Mouse (Mus musculus) spleen, postnatal 14 days (tissue): ENCODE results near the gene Tead1.

ENCODE experiments used
- DNase-seq, 2 experiments: peaks; one replicate each; pipeline ENCODE4 v3.0.0; 2021 to 2022; ENCODE audit warnings: low spot score in 2 of 2

Gene Tead1

DNA sequence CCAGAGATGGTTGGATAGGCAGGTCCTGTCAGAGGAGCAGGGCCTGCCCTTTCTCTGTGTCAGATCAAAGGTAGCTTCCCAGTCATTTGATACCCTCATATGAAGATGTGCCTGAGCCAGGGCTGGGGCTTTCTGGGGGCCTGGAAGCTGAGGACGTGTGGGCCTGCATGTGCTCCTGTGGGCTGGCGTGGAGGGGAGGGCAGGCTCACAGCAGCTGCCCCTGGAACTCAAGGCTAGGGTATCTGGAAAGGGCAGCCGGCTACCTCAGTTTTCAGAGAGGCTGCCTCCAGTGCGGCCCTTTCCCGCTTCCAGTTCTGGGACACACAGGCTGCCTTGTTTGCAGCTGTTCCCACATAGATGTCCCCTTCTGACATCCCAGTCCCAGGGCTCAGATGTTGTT is 96.7 kb downstream of the Tead1 start:
- DNase-seq: no peak

DNA sequence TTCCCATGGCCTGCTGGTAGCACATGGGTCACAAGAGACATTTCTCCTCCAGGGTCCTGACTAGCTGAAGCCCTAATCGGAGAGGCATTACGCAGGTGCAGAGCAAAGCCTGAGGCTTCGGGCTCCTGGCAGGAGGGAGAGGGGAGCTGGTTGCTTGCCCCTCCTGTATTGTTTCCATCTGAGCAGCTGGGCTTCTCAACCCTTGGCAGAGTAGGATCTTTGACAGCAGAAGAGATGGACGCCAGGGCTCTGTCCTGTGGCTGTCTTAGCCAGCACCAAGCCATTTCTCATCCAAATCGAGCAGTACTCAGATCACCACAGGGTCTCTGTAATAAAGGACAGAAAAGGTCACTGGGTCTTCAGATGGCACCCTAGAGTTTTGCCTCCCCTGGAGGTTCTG is 97.6 kb downstream of the Tead1 start:
- no peak for DNase-seq

DNA sequence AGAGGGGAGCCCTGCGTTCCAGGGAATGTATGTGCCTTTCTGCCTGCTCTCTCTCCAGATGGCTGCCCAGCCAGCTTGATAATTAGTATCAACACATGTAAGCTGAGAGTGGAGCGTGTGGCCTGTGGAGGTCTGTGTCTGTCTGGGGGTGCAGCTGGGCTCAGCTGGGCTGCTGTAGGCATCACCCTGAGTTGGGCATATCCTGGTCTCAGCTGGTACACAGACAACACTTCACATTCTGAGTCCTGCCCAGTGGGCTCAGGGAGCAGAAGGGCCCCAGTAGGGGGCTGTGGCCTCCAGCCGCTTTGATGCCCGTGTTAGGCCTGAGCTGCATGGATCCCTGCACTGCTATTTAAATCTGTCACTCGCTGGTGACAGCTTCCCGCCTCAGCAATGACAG is 100.5 kb downstream of the Tead1 start:
- no peak for DNase-seq

DNA sequence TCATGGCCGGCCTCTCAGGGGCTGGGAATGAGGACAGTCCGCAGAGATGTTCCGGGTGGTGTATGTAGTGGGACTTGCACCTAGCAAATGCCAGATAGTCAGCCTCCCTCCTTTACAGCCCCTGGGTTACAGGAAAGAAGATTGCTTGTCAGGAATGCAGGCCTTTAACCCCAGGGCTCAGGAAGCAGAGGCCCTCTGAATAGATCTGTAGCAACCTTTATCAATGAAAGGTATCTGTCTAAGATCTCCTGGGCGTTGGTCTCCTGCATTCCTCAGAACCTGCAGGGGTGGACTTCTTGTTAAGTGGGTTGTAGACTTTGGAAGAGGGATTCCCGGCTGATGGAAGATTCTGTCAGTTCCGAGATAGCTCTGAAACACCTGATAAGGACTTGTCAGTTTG is 101.8 kb downstream of the Tead1 start:
- no peak for DNase-seq

DNA sequence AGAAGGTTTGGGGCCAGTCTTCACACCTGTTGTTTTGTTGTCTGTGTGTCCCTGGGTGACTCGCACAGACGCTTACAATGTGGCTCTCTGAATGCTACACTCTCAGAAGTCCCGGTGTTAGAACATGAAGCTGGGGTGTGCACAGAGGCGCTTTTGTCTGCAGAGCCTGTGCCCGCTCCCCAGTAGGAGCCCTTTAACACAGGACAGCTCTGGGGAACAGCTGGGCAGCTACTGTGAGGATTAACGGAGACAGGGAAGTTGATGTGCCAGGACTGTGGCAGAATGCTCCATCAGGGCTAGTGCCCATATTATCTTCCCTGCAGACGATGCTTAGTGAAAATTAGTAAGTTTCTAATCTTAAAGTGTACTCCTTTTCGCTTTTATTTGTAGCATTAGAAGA is 102.9 kb downstream of the Tead1 start:
- no peak for DNase-seq

DNA sequence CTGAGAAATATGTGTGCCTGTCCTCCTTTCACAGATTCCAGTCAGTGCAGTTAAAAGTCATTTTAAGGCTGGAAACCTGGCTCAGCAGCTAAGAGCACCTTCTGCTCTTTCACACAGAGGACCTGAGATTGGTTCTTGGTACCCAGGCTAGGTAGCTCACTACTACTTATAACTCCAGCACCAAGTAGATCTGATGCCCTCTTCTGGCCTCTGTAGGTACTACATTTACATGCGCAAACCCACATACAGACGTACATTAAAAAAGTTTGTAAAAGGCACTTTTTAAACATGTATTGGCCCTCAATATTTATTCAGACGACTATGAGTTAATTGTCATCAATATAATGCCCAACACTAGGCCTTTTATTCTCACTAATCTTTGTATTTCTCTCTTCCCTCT is 105.2 kb downstream of the Tead1 start:
- no peak for DNase-seq

DNA sequence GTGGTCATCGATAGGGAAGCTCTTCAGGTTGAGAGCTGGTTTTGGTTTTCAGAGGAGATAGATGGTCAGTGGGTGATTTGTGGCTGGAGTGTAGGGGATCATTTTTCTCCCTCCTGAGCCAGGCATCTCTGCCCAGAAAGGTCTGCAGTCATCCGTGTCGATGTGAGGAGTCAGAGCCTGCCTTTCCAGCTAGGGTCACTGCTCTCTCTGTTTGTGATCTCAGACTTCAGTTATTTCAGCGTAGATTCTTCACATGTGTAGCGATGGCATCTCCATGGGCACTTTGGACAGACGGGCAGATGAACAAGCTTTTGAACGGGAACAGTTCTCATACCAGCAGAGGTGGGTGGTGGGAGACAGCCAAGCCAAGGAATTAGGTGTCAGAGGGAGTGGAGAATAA is 106.2 kb downstream of the Tead1 start:
- DNase-seq: no peak

DNA sequence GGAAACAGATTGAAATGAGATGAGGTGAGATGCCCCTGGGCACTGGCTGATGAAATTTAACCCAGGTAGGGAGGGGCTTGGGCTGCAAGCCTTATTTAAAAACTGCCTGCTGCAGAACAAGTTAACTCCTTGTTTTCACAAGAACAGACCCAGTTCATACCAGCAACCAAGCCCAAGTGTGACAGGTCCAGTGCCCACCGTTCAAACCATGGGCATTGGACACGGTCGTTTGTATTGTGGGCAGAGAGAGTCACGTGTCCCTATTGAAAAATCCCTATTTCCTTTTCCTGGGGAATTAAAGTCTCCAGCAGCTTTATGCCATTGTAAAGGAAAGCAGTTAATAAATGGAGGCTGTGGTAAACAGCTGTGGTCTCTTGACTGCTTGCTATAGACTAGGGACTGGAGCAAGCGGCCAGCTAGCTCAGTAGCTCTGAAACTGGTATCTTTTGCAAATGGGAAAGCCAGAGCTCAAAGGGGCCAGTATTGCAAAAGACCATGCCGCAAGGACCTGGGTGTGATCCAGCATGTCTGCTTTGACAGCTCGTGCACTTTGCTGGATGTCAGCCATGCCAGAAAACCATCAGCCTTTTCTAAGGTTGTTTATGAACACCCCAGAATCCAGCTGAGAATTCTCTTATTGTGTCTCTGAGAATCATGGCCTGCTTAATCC is 107.6 kb downstream of the Tead1 start:
- no peak for DNase-seq

DNA sequence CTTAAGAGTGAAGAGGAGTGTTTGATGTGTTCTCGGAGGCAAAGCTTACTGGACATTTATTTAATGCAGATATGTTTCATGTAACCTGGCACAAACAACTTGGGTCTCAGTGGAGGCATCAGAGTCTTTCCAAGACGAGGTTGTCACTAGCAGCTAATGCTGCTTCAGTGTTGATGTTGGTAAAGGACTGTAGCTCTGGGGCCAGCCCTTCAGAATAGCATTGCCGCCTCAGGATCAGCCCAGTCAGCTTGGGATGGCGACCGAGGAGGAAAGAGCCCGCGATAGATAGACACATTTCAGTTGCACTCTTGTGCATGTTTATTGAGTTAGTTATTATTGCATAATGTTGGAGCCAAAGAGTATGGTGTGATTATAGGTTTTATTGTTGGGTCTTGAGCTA is 108.2 kb downstream of the Tead1 start:
- DNase-seq: no peak

DNA sequence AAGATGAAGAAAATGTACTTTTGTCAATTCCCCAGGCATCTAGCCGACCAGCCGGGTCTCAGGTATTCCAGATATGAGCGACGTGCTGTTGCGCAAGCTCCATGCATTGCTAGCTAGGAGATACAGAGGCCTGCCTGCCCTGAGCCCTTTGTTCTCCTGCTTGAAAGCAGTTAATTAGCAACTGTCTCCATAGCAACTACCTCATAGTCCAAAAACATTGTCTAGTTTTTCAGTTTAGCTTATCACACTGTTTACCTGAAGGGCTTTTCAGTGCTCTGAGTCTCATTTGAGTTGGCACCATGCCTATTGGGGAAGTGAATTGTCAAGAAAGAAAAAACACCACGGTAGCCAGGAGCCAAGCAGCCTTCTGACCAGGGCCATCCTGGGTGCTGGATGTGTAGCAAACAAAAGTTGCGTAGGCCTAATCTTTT is 109.2 kb downstream of the Tead1 start:
- no peak for DNase-seq

DNA sequence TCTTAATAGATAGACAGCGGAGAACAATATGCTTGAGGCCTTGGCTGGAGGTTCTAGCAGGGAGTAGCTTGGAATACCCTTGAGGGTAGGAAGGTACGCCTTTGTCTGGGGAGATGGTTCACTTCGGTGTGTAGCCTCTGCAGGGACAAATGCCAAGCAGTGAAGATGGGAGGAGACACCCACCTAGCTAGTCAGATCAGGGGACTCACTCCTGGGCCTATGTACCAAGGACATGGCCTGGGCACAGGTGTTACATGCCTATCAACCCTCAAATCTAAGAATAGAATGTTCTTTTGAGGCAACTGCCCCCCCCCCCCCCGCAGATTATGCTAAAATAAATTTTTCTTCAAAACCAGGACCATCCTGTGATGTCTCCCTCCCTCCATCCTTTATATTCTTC is 110.6 kb downstream of the Tead1 start:
- no peak for DNase-seq

DNA sequence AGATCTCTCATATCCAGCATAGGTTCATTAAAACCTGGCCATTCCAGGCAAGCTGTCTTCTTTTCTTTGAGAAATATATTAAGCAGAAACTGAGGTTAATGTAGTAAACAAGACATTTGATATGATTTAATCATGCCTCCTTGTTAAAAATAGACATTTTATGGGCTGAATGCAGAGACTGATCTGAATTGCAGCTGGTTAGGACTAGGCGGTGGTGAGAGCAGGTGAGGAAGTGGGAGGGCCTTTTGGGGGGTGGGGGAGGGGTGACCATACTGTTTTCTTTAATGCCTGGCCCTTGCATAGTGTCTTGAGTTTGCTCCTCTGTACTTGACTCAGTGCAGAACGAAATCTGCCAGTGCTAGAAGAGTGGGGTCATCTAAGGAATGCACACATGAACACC is 111.2 kb downstream of the Tead1 start:
- no peak for DNase-seq

DNA sequence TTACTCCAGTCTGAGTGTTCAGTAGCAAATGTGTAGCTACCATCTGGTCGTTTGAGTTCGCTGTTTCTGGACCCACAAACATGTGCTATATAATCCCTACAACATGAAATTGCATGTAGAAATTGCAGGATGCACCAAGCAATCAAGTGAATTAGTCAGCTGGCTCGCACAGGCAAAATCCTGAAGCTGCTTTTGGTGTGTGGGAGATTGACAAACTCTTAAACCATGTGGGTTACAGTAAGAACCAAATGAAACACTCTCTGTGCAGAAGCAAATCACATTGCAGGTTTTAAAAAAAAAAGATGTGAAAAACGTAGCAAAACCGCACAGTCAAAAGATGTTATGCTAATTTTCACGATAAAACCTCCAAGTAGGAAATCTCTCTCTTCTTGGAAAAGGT is 113.6 kb downstream of the Tead1 start:
- DNase-seq: no peak

DNA sequence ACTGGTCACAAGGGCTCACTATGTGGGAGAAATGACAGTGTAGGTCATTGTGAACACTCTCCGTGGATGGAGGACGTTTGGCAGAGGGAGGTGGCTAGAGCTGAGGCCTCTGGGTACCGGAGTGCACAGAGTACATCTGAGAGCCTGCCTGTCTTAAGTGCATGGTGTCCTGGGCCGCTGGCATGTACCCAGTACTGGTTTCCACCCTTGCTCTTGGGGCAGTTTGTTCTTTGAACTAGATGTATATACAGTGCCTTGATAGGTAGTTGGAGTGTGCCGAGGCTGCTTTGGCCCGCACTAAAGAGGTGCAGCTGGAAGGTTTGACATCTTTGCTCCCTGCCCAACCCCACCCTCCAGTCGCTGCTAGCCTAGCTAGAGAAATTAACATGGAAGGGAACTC is 114.8 kb downstream of the Tead1 start:
- no peak for DNase-seq

DNA sequence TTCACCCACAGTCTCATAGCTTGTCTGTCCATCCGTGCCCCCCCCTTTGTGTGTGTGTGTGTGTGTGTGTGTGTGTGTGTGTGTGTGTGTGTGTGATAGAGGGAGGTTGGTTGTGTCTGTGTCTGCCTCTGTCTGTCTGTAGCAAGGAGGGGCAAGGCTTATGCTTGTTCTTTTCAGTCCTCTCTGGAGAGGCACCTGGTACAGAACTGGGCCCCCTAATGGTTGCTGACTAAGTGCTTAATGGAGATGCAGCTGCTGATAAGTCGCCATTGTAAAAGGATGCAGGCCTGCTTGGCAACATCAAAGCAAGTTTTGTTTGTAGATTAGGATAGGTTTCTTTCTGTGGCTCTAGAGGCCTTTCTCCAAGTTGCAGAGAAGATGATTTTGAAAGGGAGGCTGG is 115.4 kb downstream of the Tead1 start:
- no peak for DNase-seq

DNA sequence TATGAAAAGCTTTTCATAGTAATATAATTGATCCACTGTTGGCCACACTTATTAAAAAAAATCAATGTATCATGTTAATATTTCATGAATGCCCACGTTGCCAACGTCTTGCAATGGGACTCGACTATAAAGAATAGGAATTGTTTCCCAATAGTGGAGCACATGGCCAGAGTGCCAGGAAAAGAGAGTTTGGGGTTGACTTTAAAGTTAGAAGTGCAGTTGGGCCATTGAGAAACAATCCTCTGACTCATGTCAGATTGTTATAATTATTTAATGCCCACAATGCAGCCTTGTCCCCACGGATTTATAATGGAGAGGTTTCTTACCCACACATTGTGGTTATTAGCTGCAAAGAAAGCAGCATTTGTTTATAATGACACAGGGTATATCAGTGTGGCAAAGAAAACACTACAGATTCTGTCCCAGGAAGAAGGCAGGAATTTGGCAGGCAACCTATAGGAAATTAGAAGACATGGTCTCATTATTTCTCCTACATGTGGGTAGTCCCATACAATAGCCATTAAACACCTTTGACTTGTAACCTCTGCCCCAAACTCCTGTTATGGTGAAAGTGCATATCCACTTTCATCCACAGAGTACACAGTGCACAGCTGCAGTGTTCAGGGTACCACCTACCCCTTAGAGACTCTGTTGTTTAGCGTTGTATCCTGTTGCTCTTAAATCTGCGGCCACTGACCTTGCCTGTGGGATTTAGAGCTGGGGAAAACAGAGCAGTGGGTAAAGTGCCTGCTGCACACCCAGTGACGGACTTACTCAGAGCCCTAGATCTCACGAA is 118.6 kb downstream of the Tead1 start:
- DNase-seq: no peak

DNA sequence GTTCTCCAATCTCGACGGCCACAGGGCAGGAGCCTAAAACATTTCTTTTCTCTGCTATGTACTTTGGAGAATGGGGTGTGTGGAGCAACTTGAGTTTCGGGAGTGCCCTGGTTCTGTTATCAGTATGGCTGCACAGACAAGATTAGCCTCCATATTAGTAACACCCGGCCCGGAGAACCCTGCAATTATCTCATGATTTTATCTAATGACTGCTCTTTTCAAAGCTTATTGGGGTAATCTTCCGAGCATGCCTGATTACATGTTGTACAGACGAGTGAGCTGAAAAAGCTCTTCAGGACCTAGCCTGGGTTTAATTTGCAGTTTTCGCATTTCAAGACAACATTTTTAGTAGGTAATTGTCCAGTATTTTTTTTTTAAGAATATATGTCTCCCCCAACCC is 122.6 kb downstream of the Tead1 start:
- DNase-seq: no peak

DNA sequence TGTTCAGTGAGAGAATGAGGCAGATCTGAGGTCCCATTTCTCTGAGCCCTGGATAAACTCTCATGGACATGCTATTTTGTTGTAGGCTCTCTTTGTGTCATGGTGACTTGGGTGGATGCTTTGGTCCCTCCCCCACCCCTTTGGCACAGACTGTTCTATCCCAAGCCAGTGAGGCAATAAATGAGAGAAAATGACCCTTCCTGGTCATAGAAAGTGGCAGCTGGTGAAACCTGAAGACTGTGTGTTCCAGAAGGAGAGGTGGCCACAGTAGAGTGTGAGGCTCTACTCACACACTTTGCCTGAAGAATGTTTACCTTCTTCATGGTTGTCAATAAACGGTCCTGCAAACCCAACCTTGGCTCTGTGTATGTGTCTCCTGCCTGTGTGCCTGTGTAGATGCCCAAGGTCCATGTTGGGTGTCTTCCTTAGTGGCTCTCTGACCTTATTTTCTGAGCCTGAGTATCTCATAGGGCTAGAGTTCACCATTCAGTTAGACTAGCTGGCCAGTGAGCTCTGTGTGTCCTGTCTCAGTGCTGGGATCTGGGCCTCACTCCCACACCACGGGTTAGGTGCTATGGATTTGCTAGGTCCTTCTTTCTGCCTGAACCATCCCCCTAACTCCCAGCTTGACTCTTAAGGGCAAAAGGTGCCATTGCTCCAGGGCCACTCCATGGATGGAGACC is 127.7 kb downstream of the Tead1 start:
- DNase-seq: no peak

DNA sequence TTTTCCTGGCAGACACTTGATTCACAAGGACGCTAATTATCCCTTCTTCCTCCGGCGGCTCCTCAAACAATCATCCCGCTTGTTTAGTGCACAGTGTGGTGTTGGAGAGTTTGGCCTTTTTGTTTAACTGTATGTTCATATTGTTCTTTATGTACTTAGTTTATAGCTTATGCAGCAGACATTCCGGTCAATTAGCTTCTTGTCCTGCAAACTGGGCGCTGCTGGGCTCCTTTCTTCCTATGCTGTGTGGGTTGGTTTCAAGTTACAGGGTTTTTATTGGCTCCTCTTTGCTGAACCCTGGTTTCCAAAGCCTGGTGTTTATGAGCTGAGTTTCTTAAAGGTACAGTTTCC is 128.3 kb downstream of the Tead1 start:
- DNase-seq: no peak

DNA sequence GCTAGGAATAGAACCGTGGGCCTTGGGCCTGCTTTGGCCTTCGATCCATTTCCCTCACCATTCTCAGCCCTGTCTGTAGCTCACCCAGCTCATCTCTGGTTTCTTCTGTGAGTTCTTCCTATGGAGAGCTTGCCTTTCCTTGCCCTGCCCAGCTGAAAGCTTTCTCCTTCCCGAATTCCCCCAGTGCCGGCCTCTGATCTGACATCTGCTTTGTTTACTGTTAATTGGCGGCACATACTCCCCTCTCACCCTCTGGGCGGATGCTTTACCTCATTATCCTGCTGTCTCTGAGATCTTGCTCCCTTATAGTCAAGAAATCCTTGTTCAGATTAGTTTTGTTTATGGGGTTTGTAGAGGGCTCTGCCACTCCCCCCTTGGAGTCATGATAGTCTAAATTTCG is 131.6 kb downstream of the Tead1 start:
- no peak for DNase-seq

DNA sequence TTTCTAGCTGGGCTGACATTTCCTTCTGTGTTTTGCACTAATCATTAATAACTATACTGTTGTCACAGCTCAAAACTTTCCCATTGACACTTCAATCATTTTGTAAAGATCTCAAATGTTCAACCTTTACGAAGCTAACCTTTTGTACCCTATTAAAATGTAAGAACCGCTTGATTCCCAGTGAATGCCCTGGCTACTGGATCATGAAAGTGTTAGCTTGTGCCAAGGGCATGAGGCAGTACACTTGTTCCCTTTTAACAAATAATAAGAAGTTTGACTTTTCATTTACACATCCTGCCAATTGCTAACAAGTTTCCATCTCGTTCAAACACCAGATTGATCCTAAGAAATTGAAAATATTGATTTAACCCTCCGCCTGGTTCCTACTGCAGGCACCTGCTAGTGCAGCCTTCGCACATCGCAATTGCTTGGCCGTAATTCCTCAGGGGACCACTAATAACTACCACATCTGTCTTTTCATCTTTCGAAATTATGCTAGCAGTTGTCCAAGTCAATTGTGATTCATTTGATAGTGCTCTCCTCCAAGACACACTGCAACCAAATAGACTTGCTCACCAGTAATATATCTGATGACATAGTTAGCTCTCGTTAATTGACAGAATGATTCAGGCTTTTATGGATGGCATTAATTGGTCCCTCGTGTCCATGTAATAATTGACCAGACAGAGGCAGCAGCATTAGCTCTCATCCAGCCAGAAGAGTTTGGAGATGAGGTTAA is 133.1 kb downstream of the Tead1 start:
- DNase-seq: no peak

DNA sequence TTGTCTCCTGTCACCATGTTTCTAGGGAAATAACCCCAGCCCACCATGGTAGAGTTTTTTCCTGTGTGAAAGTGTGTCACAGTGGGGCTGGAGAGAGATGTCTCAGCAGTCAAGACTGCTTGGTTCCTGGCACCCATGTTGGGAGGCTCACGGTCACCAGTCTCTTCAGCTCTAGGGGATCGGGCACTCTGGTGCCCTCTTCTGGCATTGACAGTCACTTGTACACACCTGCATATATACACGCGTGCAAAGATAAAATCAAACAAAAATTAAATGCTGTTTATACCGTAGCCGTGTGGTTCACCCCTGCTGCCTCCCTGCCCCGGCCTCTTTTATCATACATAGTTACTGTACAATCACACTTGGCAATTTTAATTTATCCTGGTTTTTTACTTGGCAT is 134.0 kb downstream of the Tead1 start:
- DNase-seq: no peak
